Mouse (Mus musculus): ENCODE data around the gene Apom. TPM values are rescaled to one million over a fixed set of nuclear protein-coding genes. Genes with fewer than 3 reads are reported as not detected.
A peak's percentile ranks its signal among the peaks of the same experiment; 100 is the strongest.

Gene Apom
- polyA plus RNA-seq, 1 experiment from 2014 or later, result 27.5 TPM

DNA sequence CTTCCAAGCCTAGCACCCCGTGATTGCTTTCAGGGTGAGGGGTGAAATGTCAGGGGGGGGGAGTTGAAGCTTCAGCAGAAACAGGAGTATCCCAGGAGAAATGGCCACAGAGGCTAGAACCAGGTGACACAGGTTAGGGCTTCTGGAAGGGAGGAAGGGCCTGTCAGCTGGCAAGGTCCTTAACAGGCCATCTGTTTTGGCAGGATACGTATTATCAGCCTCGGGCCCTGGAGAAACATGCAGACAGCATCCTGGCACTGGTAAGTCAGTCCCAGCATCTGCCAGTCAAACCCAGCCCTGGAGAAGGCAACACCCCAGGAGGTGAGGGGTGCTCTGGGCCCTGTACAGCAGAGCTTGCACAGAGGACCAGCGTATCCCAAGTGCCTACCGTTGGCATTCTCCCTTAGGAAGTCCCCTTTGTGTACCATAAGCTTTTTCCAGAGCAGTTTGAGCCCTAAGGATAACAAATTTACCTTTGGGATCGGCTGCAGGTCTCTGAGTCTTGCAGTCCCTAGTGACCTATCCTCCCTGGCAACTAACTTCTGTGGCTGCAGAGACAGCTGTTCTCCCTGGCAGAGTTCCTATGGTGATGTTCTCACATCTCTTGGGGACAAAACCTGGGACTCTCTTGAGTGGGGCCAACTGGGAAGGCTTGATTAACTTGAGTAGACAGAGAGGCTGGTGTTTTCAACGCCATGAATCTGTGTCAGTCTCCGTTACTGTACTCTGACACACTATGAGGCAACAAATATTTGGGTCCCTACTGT, 41.5 kb downstream of the Apom start:
- Histone ChIP-seq H3K4me3 (ENCODE audit: low read length) (peak overlapping the region; percentile 73), H3K4me1 (ENCODE audit: insufficient read depth, low read length) (peaks cover 21% of the 10 kb centered on the region), H3K36me3 (ENCODE audit: insufficient read depth, low read length) (peaks cover 29% of the 10 kb centered on the region), H3K27me3 (ENCODE audit: insufficient read depth, low read length) (no peaks in the 10 kb centered on the region), H3K9ac (replicated peaks; ENCODE audit: low read length) (peak overlapping the region; percentile 91), H3K9me3 (ENCODE audit: low read length) (no peaks in the 10 kb centered on the region), H3K4me2 (replicated peaks; ENCODE audit: low read depth, low read length) (peak overlapping the region; percentile 81), H3K27ac (ENCODE audit: low read length) (peak overlapping the region; percentile 97; the same call in 1 of the 2 replicates)
- 61% methylated on average over 8 of the region's 8 CpGs for WGBS
- no peak for ATAC-seq (ENCODE audit: low FRiP score, low TSS enrichment)

GRCm38 (mm10) chr17:35088825-35089644, 42.8 kb downstream of the Apom start, which contains the start of gene Abhd16a:
TSS of gene Abhd16a (plus strand) at chr17:35089263.
- ATAC-seq (ENCODE audit: low FRiP score, low TSS enrichment), result peak; percentile 97
- Histone ChIP-seq H3K36me3 (ENCODE audit: insufficient read depth, low read length) (peaks cover 18% of the 10 kb centered on the region), H3K4me1 (ENCODE audit: insufficient read depth, low read length) (peaks cover 21% of the 10 kb centered on the region), H3K27ac (ENCODE audit: low read length) (peak within 1 kb of the TSS; percentile 97), H3K9me3 (ENCODE audit: low read length) (no peaks in the 10 kb centered on the region), H3K4me3 (ENCODE audit: low read length) (peak within 1 kb of the TSS; percentile 73), H3K27me3 (ENCODE audit: insufficient read depth, low read length) (no peaks in the 10 kb centered on the region), H3K4me2 (replicated peaks; ENCODE audit: low read depth, low read length) (peak within 1 kb of the TSS; percentile 81), H3K9ac (replicated peaks; ENCODE audit: low read length) (peak within 1 kb of the TSS; percentile 91)
- 3% methylated on average over 61 of the region's 67 CpGs for WGBS

- Histone ChIP-seq H3K27ac (ENCODE audit: low read length) (no peak overlapping the region), H3K4me3 (ENCODE audit: low read length) (no peak overlapping the region), H3K9ac (replicated peaks; ENCODE audit: low read length) (no peak overlapping the region), H3K4me1 (ENCODE audit: insufficient read depth, low read length) (peaks cover 21% of the 10 kb centered on the region), H3K27me3 (ENCODE audit: insufficient read depth, low read length) (no peaks in the 10 kb centered on the region), H3K9me3 (ENCODE audit: low read length) (no peaks in the 10 kb centered on the region), H3K4me2 (replicated peaks; ENCODE audit: low read depth, low read length) (no peak overlapping the region), H3K36me3 (ENCODE audit: insufficient read depth, low read length) (peaks cover 16% of the 10 kb centered on the region)
- WGBS, result 51% methylated on average over 2 of the region's 2 CpGs
- no peak for ATAC-seq (ENCODE audit: low FRiP score, low TSS enrichment)
Measured at GRCm38 (mm10) chr17:35088151-35088550, 43.7 kb downstream of the Apom start.

DNA sequence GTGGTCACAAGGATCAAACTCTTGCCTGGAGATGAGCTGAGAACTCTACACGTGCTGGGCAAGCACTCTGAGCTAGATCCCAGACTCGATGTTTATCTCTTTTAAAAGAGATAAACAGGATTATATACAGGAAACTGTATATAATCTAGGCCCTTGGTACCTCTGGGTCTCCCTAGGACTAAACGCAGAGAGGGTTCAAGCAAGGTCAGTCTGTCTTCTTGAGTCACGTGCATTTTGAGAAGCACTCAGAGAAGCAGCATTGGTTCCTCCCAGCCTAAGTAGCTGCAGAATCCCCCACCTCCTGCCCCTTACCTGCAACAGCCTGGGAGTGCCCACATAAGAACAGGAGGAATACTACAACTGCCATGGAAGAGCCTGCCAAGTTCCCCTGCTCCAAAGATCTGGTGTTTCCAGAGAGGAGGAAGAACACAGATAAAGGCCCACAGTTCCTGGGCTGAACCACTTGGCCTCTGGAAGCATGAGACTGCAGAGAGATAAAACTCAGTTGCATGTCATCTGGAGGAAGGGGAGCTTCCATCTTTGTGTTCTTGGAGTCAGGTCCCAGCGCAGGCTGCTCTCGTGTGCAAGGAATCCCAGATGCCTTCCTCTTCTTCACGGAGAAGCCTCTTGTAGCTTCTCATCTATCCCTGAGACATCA, 46.5 kb downstream of the Apom start, which contains the start of gene Ly6g6f:
Gene Ly6g6f, minus strand, starts transcription at position 403 of the 658 bp plus-strand sequence.
- Histone ChIP-seq H3K36me3 (ENCODE audit: insufficient read depth, low read length) (no peaks in the 10 kb centered on the region), H3K4me2 (replicated peaks; ENCODE audit: low read depth, low read length) (no peak within 1 kb of the TSS), H3K4me3 (ENCODE audit: low read length) (no peak within 1 kb of the TSS), H3K4me1 (ENCODE audit: insufficient read depth, low read length) (peaks cover 7% of the 10 kb centered on the region), H3K9ac (replicated peaks; ENCODE audit: low read length) (no peak within 1 kb of the TSS), H3K27ac (ENCODE audit: low read length) (no peak within 1 kb of the TSS), H3K27me3 (ENCODE audit: insufficient read depth, low read length) (no peaks in the 10 kb centered on the region), H3K9me3 (ENCODE audit: low read length) (no peaks in the 10 kb centered on the region)
- 74% methylated on average over 7 of the region's 7 CpGs for WGBS
- ATAC-seq (ENCODE audit: low FRiP score, low TSS enrichment), result no peak

DNA sequence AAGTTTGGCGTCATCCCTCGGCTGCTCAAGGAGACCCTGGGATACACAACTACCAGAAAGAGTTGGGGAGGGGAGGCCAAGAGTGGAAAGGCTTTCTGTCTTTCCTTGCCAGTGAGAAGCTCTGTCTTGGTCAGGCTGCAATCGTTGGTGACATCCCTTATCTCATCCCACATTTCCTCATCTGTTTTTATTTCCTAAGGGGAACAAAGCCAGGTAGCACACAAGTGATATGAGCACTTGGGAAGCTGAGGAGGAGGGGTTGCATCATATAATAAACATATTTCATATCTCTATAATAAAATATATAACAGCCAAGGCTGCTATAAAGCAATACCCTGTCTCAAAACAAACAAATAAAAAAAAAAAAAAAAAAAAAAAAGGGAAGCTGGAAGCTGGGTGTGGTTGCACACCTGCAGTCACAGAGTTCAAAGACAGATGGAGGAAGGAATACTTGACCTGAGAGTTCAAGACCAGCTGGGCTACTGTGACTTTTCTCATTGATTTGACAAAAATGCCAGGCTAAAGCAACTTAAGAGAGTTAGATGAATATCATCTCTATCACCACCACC, 47.8 kb downstream of the Apom start:
- Histone ChIP-seq H3K4me2 (replicated peaks; ENCODE audit: low read depth, low read length) (no peak overlapping the region), H3K36me3 (ENCODE audit: insufficient read depth, low read length) (no peaks in the 10 kb centered on the region), H3K4me1 (ENCODE audit: insufficient read depth, low read length) (no peaks in the 10 kb centered on the region), H3K4me3 (ENCODE audit: low read length) (no peak overlapping the region), H3K9ac (replicated peaks; ENCODE audit: low read length) (no peak overlapping the region), H3K27ac (ENCODE audit: low read length) (no peak overlapping the region), H3K27me3 (ENCODE audit: insufficient read depth, low read length) (no peaks in the 10 kb centered on the region), H3K9me3 (ENCODE audit: low read length) (no peaks in the 10 kb centered on the region)
- WGBS, result 66% methylated on average over 3 of the region's 3 CpGs
- ATAC-seq (ENCODE audit: low FRiP score, low TSS enrichment), result no peak

DNA sequence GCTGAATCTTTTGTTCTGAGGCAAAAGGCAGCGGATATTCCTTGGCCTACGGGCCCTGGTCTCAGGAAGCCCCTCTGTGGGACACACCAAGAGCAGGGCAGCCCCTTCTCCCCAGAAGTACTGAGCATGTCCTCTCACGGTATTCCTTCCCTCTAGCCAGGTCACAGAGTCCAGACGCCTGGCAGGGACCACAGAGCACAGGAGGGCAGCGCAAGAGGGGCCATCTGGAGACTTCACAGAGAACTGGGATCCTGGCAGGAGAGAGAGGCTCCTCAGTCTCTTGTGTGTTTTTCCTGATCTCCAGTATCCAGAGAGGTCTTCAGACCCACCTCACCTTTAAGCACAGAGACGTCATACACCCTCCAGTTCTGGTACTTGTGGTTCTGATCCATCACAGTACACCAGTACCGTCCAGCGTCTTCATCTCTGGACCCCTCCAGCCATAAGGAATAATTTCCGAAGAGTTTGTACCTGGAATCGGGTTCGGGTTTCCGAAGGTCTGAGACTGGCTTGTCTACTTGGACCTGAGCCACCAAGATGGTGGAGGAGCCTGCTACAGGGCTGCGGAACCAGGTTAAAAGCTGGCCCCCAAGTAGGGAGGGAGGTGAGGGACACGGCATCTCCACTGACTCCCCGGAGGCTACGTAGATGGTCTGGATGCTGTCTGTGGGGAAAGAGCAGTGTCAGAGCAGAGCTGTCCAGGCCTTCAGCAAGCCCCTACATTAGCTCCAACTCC, 48.8 kb downstream of the Apom start:
- no peak for ATAC-seq (ENCODE audit: low FRiP score, low TSS enrichment)

DNA sequence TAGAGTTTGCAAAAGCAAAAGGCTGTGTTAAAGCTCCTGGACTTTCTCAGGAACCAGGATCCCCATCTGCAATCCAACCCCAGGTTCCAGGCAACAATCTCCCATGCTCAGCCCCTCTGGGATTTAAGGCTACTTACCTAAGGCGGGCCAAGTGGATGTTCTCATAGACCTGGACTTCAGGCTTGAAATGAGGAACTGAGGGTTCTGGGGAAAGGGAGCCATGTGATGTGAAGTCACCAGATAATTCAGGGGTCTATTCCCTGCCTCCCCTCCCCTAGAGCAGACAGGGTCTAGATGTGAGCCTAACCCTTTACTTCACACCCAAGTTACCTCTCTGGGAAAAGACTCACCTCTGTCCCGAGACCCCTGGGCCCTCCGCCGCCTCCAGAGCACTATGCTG, 51.1 kb downstream of the Apom start:
- 81% methylated on average over 4 of the region's 4 CpGs for WGBS
- Histone ChIP-seq H3K4me2 (replicated peaks; ENCODE audit: low read depth, low read length) (no peak overlapping the region), H3K4me3 (ENCODE audit: low read length) (no peak overlapping the region), H3K36me3 (ENCODE audit: insufficient read depth, low read length) (no peaks in the 10 kb centered on the region), H3K4me1 (ENCODE audit: insufficient read depth, low read length) (peaks cover 21% of the 10 kb centered on the region), H3K27me3 (ENCODE audit: insufficient read depth, low read length) (no peaks in the 10 kb centered on the region), H3K9ac (replicated peaks; ENCODE audit: low read length) (no peak overlapping the region), H3K27ac (ENCODE audit: low read length) (no peak overlapping the region), H3K9me3 (ENCODE audit: low read length) (no peaks in the 10 kb centered on the region)
- ATAC-seq (ENCODE audit: low FRiP score, low TSS enrichment), result no peak

More for the DNA sequence above, 48.8 kb downstream of the Apom start:
- Histone ChIP-seq H3K9ac (replicated peaks; ENCODE audit: low read length) (no peak overlapping the region), H3K36me3 (ENCODE audit: insufficient read depth, low read length) (no peaks in the 10 kb centered on the region), H3K4me2 (replicated peaks; ENCODE audit: low read depth, low read length) (no peak overlapping the region), H3K4me3 (ENCODE audit: low read length) (no peak overlapping the region), H3K9me3 (ENCODE audit: low read length) (no peaks in the 10 kb centered on the region), H3K27ac (ENCODE audit: low read length) (no peak overlapping the region), H3K27me3 (ENCODE audit: insufficient read depth, low read length) (no peaks in the 10 kb centered on the region), H3K4me1 (ENCODE audit: insufficient read depth, low read length) (peaks cover 2% of the 10 kb centered on the region; the same call in 1 of the 2 replicates)
- 84% methylated on average over 16 of the region's 16 CpGs for WGBS

DNA sequence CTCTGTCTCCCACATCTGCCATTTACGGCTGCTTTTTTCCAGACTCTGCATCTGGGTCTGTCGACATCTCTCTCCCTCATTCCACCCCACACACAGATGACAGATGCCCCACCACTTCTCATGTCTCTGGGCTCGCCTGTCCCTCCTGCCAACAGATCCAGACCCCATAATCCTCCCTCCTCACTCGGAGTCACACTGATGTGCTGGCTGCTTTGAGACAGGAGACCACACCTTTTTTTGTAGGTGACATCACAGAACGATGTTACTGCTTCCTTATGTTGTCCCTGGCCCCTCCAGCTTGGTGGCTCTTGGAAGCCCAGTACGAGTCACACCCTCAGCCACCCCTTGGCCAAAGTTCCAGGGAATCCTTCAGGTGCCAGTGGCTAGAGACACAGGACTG, 51.6 kb downstream of the Apom start:
- no peaks in the 10 kb centered on the region for H3K36me3 ChIP-seq (ENCODE audit: insufficient read depth, low read length)
- 43% methylated on average over 6 of the region's 6 CpGs for WGBS
- H3K9me3 ChIP-seq (ENCODE audit: low read length), result no peaks in the 10 kb centered on the region
- no peaks in the 10 kb centered on the region for H3K27me3 ChIP-seq (ENCODE audit: insufficient read depth, low read length)
- ATAC-seq (ENCODE audit: low FRiP score, low TSS enrichment), result no peak
- H3K27ac ChIP-seq (ENCODE audit: low read length), result no peak overlapping the region
- no peak overlapping the region for H3K4me2 ChIP-seq (replicated peaks; ENCODE audit: low read depth, low read length)
- H3K4me3 ChIP-seq (ENCODE audit: low read length), result no peak overlapping the region
- H3K4me1 ChIP-seq (ENCODE audit: insufficient read depth, low read length), result peaks cover 21% of the 10 kb centered on the region
- H3K9ac ChIP-seq (replicated peaks; ENCODE audit: low read length), result no peak overlapping the region

DNA sequence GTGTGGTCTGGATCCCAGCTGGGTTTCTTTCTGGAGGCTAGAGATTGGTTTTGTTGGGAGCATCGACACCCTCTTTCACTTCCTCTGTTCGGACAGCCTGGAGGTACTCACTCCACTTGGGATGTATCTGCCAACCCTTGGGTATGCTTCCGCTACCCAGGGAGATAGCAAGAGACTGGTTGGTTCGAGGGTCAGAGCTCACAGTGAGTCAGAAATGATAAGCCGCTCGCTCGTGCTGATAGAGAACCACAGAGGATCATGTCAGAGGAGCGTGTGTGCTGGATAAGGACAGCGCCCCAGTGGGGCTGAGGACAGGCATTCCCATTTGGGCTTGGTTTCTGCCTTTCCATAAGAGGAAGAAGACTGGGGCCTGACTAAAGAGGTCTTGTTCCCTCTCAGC, 52.1 kb downstream of the Apom start:
- Histone ChIP-seq H3K4me3 (ENCODE audit: low read length) (no peak overlapping the region), H3K36me3 (ENCODE audit: insufficient read depth, low read length) (no peaks in the 10 kb centered on the region), H3K27ac (ENCODE audit: low read length) (no peak overlapping the region), H3K9me3 (ENCODE audit: low read length) (no peaks in the 10 kb centered on the region), H3K27me3 (ENCODE audit: insufficient read depth, low read length) (no peaks in the 10 kb centered on the region), H3K4me1 (ENCODE audit: insufficient read depth, low read length) (peaks cover 21% of the 10 kb centered on the region), H3K9ac (replicated peaks; ENCODE audit: low read length) (no peak overlapping the region), H3K4me2 (replicated peaks; ENCODE audit: low read depth, low read length) (no peak overlapping the region)
- WGBS, result 66% methylated on average over 9 of the region's 9 CpGs
- ATAC-seq (ENCODE audit: low FRiP score, low TSS enrichment), result no peak
